Mouse (Mus musculus) thymus, adult 2 months (tissue): Measurements from ENCODE around the gene Fkbp15.

ENCODE experiments used
- CTCF ChIP-seq: fragments of 200-500 bp; IDR thresholded peaks from 2 replicates; pipeline ENCODE4 v1.5.1; 2012; ENCODE audit warnings: mild to moderate bottlenecking, control low read depth, low read length, moderate library complexity, borderline replicate concordance; ENCODE audit not compliant: control insufficient read depth, poor library complexity, insufficient read depth; ENCODE audit errors: extremely low read depth
- POLR2A ChIP-seq: fragments of 200-500 bp; IDR thresholded peaks from 2 replicates; pipeline ENCODE4 v1.6.1; 2012; ENCODE audit warnings: mild to moderate bottlenecking, low read length, control low read depth, moderate library complexity; ENCODE audit not compliant: control insufficient read depth, poor library complexity, insufficient read depth; ENCODE audit errors: extremely low read depth

- no peak for TF ChIP-seq CTCF
- TF ChIP-seq POLR2A, result no peak
These were observed 7.2 kb upstream of the Fkbp15 start for GRCm38 (mm10) chr4:62367586-62367985.
